In genomic region chr11:118610128-118610527, GRCm38 (mm10) we compare ENCODE assay signal across 13 mouse cellular contexts.
DNase-seq lines count a peak whose midpoint lies in the region; ATAC-seq and TF ChIP-seq lines count a peak whose summit lies in the region.
"Had no signal": no experiment of that assay in that cellular context is flagged by ENCODE, and none has a peak within 500 bp of the region (broad histone marks: within the 10 kb centered on the region; RNA-seq: fewer than 3 reads in every experiment).

No protein-coding gene starts in this region.

- peak overlapping the region; percentile 51 for H3K4me2 ChIP-seq in forebrain, embryonic 13.5 days
- H3K4me2 ChIP-seq in midbrain, embryonic 13.5 days (replicated peaks), result peak overlapping the region; percentile 38
- H3K4me2 ChIP-seq: heart, embryonic 15.5 days; limb, embryonic 15.5 days had no signal

- peaks cover 2% of the 10 kb centered on the region for H3K4me1 ChIP-seq in ES-Bruce4 (ENCODE audit: control insufficient read depth, insufficient read depth, low read length)
- H3K4me1 ChIP-seq in forebrain, embryonic 13.5 days, result peaks cover 18% of the 10 kb centered on the region
- peaks cover 17% of the 10 kb centered on the region for H3K4me1 ChIP-seq in midbrain, embryonic 13.5 days (replicated peaks)
- H3K4me1 ChIP-seq: heart, embryonic 15.5 days; limb, embryonic 15.5 days had no signal

- peak overlapping the region; percentile 32; the same call in 1 of the 2 replicates for H3K4me3 ChIP-seq in gastrocnemius, adult 2 months
- no peak overlapping the region for H3K4me3 ChIP-seq in ES-Bruce4 (ENCODE audit: low read depth, low read length)
- peak overlapping the region; percentile 18 for H3K4me3 ChIP-seq in forebrain, embryonic 13.5 days
- H3K4me3 ChIP-seq in midbrain, embryonic 13.5 days (replicated peaks), result no peak overlapping the region
- H3K4me3 ChIP-seq: heart, embryonic 15.5 days; limb, embryonic 15.5 days had no signal

- TF ChIP-seq POLR2A in ES-Bruce4 (IDR thresholded peaks at IDR 0.05; ENCODE audit: insufficient read depth, low read length), result no peak

- H3K36me3 ChIP-seq in ES-Bruce4 (ENCODE audit: control insufficient read depth, insufficient read depth, low read length, poor library complexity, severe bottlenecking), result no peaks in the 10 kb centered on the region
- no peaks in the 10 kb centered on the region for H3K36me3 ChIP-seq in forebrain, embryonic 13.5 days (ENCODE audit: poor library complexity, severe bottlenecking)
- no peaks in the 10 kb centered on the region for H3K36me3 ChIP-seq in midbrain, embryonic 13.5 days
- H3K36me3 ChIP-seq: heart, embryonic 15.5 days; limb, embryonic 15.5 days had no signal

- H3K27me3 ChIP-seq in ES-Bruce4 (ENCODE audit: control insufficient read depth, insufficient read depth, low read length, poor library complexity, severe bottlenecking), result no peaks in the 10 kb centered on the region
- 0 out of 2 replicates have a peak, but pooled peaks cover 10% of the 10 kb centered on the region for H3K27me3 ChIP-seq in forebrain, embryonic 13.5 days
- peaks cover 14% of the 10 kb centered on the region for H3K27me3 ChIP-seq in midbrain, embryonic 13.5 days

- WGBS in forebrain, embryonic 13.5 days, result 2% methylated on average over 13 of the region's 14 CpGs
- 6% methylated on average over 13 of the region's 14 CpGs for WGBS in midbrain, embryonic 13.5 days

- H3K9me3 ChIP-seq in ES-Bruce4 (replicated peaks; ENCODE audit: control insufficient read depth, insufficient read depth, low read length, poor library complexity, severe bottlenecking), result no peaks in the 10 kb centered on the region
- H3K9me3 ChIP-seq in forebrain, embryonic 13.5 days (replicated peaks), result no peaks in the 10 kb centered on the region
- no peaks in the 10 kb centered on the region for H3K9me3 ChIP-seq in midbrain, embryonic 13.5 days
- H3K9me3 ChIP-seq: heart, embryonic 15.5 days; limb, embryonic 15.5 days had no signal

- no peak for ATAC-seq in forebrain, embryonic 13.5 days
- no peak for ATAC-seq in midbrain, embryonic 13.5 days
- no peak for ATAC-seq in activated CD4-positive, CD25-positive, alpha-beta regulatory T cell, adult 4 months

- H3K9ac ChIP-seq in ES-Bruce4 (ENCODE audit: low read depth, poor library complexity, severe bottlenecking), result no peak overlapping the region
- H3K9ac ChIP-seq in forebrain, embryonic 13.5 days, result peak overlapping the region; percentile 26; the same call in 1 of the 2 replicates
- H3K9ac ChIP-seq in midbrain, embryonic 13.5 days (replicated peaks), result no peak overlapping the region
- H3K9ac ChIP-seq: heart, embryonic 15.5 days; limb, embryonic 15.5 days had no signal

- TF ChIP-seq EP300 in ES-Bruce4 (IDR thresholded peaks at IDR 0.05; ENCODE audit: insufficient read depth, low read depth, low read length), result peak; percentile 76; the same call in 1 of the 2 replicates

- no peak for TF ChIP-seq CTCF in gastrocnemius, adult 2 months (IDR thresholded peaks at IDR 0.05)
- TF ChIP-seq CTCF in ES-Bruce4 (IDR thresholded peaks at IDR 0.05; ENCODE audit: low read depth, low read length), result no peak

- no peak overlapping the region for H3K27ac ChIP-seq in gastrocnemius, adult 2 months
- H3K27ac ChIP-seq in ES-Bruce4 (ENCODE audit: insufficient read depth, low read length), result peak overlapping the region; percentile 89
- H3K27ac ChIP-seq in forebrain, embryonic 13.5 days, result no peak overlapping the region
- peak overlapping the region; percentile 39; the same call in 1 of the 2 replicates for H3K27ac ChIP-seq in midbrain, embryonic 13.5 days
- H3K27ac ChIP-seq: heart, embryonic 15.5 days; limb, embryonic 15.5 days had no signal

- no peak for DNase-seq in gastrocnemius, adult 2 months
- no peak for DNase-seq in gastrocnemius, adult 8-10 months (ENCODE audit: low spot score in 2 of 2)
- no peak for DNase-seq in embryo, embryonic 10.5 days (ENCODE audit: low spot score)
- DNase-seq in ovary, adult 18-20 months (ENCODE audit: low spot score), result no peak
- DNase-seq: kidney, adult 2 months; lung, postnatal 36 days; right cerebral cortex, postnatal 4 days had no signal

- intact Hi-C loops in gastrocnemius, adult 2 months (cut with DNase I), result no loop called here

Comparison
In these comparisons a context has a peak if more than half of its experiments do, and no peak if none do; other contexts are left out.
1. H3K27ac ChIP-seq: peak in ES-Bruce4 (single experiment) and midbrain, embryonic 13.5 days (single experiment); none in gastrocnemius, adult 2 months (single experiment) and forebrain, embryonic 13.5 days (single experiment).
2. H3K4me3 ChIP-seq: peak in gastrocnemius, adult 2 months (single experiment) and forebrain, embryonic 13.5 days (single experiment); none in ES-Bruce4 (single experiment) and midbrain, embryonic 13.5 days (single experiment).